Mouse (Mus musculus) liver, embryonic 15.5 days (tissue): Measurements from ENCODE around the gene Pde9a. TPM values are rescaled to one million over a fixed set of nuclear protein-coding genes. Genes with fewer than 3 reads are reported as not detected.

ENCODE experiments used
- ATAC-seq: fragments of 200-750 bp; cut with Nextera tagmentation; 2 replicates; pipeline ENCODE4 v1.8.0; 2017; ENCODE audit warnings: moderate number of reproducible peaks, mild to moderate bottlenecking, moderate library complexity; ENCODE audit not compliant: insufficient read depth
- H3K27ac ChIP-seq: fragments of 300-500 bp; sonication (generic); replicated peaks from 2 replicates; pipeline ENCODE4 v1.5.1; 2015; ENCODE audit warnings: mild to moderate bottlenecking, inconsistent platforms
- H3K27me3 ChIP-seq: fragments of 300-500 bp; sonication (generic); 2 replicates; pipeline ENCODE4 v1.6.1; 2015; ENCODE audit warnings: mild to moderate bottlenecking, inconsistent platforms
- H3K36me3 ChIP-seq: fragments of 300-500 bp; sonication (generic); replicated peaks from 2 replicates; pipeline ENCODE4 v1.6.1; 2015; ENCODE audit warnings: moderate library complexity, mild to moderate bottlenecking, inconsistent platforms
- H3K4me1 ChIP-seq: fragments of 300-500 bp; sonication (generic); replicated peaks from 2 replicates; pipeline ENCODE4 v1.6.1; 2015; ENCODE audit warnings: inconsistent platforms
- H3K4me2 ChIP-seq: fragments of 300-500 bp; sonication (generic); 2 replicates; pipeline ENCODE4 v1.6.1; 2015; ENCODE audit warnings: moderate library complexity, mild to moderate bottlenecking, inconsistent platforms
- H3K4me3 ChIP-seq: fragments of 300-500 bp; sonication (generic); replicated peaks from 2 replicates; pipeline ENCODE4 v1.5.1; 2015; ENCODE audit warnings: mild to moderate bottlenecking, inconsistent platforms
- H3K9ac ChIP-seq: fragments of 300-500 bp; sonication (generic); 2 replicates; pipeline ENCODE4 v1.6.1; 2015; ENCODE audit warnings: moderate library complexity, mild to moderate bottlenecking, inconsistent platforms
- H3K9me3 ChIP-seq: fragments of 300-500 bp; sonication (generic); replicated peaks from 2 replicates; pipeline ENCODE4 v1.6.1; 2016; ENCODE audit warnings: inconsistent platforms
- WGBS: fragments of 180-500 bp; shearing (Covaris S2); methylation state at CpG from one replicate; pipeline ENCODE4 v1.1.7; 2015; ENCODE audit warnings: mixed read lengths; ENCODE audit not compliant: insufficient replicate concordance; 5-methylcytosine and 5-hydroxymethylcytosine counted together
- polyA plus RNA-seq: library from polyadenylated mRNA; unstranded; fragments of >200 nt; fragmentation: Nextera tagmentation; extraction: Ambion mirVana; gene quantifications from 2 replicates; pipeline ENCODE4 v1.2.1, GENCODE M21; 2015

Gene Pde9a
- polyA plus RNA-seq, 1 experiment from 2014 or later, result 3.2 TPM

GRCm38 (mm10) chr17:31386766-31387275, 811 bp downstream of the Pde9a start:
- Histone ChIP-seq H3K9me3 (no peaks in the 10 kb centered on the region), H3K36me3 (no peaks in the 10 kb centered on the region), H3K27ac (no peak overlapping the region), H3K4me1 (peaks cover under 1% of the 10 kb centered on the region; the same call in 1 of the 2 replicates), H3K27me3 (peaks cover 48% of the 10 kb centered on the region), H3K4me3 (peak overlapping the region; percentile 55), H3K4me2 (peak overlapping the region; percentile 67), H3K9ac (0 out of 2 replicates have a peak overlapping the region, but pooled peaks have one; percentile 25)
- 15% methylated on average over 7 of the region's 7 CpGs for WGBS
- ATAC-seq, result no peak

DNA sequence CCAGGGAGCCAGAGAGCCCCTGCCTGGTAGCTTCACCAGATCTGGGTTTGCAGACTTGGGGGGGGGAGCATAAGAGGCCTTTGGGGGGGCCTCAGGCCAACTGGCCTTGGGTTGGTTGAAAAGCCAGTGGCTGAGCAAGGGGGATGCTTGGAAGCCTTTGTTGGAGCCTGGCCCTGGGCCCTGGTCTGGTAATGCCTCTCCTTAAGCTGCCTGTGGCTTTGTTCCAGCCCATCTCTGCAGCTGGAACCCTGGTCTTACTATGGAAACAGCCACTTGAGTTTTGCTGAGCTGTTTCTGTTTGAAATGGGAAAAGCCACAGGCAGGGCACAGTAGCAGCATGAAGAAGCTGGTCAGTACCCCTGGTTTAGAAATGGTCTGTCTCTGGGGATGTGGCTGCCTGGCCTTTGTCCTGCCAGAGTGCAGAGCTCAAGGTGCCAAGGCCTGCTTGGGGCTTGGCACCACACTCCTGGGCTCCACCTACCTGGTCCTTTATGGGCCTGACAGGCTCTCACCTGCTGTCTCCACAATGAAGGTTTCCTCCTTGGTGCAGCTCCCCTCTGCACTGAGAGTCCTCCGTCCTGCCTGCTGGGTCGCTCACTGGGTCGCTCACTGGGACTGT, 3.5 kb downstream of the Pde9a start:
- Histone ChIP-seq H3K4me2 (no peak overlapping the region), H3K9me3 (no peaks in the 10 kb centered on the region), H3K27me3 (peaks cover 41% of the 10 kb centered on the region), H3K9ac (no peak overlapping the region), H3K27ac (no peak overlapping the region), H3K4me1 (peaks cover 4% of the 10 kb centered on the region; the same call in 1 of the 2 replicates), H3K4me3 (no peak overlapping the region), H3K36me3 (no peaks in the 10 kb centered on the region)
- ATAC-seq, result no peak
- 68% methylated on average over 3 of the region's 3 CpGs for WGBS

DNA sequence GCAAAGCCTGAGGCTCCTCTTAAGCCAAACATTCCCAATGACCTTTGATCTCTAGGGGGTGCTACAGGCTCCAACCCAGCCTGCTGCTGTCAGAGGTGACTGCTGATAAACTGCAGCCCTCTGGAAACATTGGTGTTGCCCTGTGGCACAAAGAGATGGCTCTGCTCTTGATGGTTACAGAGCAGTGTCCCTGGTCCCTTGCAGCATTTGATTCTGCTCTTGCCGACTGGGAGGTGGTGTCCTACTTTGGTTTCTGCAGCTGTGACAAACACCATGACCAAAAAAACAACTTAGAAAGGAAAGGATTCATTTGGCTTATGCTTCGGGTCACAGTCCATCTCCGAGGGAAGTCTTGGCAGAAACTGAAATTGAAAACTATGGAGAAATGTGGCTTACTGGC, 5.5 kb downstream of the Pde9a start:
- Histone ChIP-seq H3K4me3 (no peak overlapping the region), H3K27me3 (peaks cover 22% of the 10 kb centered on the region), H3K4me1 (peaks cover 4% of the 10 kb centered on the region; the same call in 1 of the 2 replicates), H3K27ac (no peak overlapping the region), H3K9ac (no peak overlapping the region), H3K36me3 (no peaks in the 10 kb centered on the region), H3K4me2 (no peak overlapping the region), H3K9me3 (no peaks in the 10 kb centered on the region)
- ATAC-seq, result no peak
- 32% methylated on average over 3 of the region's 3 CpGs for WGBS

GRCm38 (mm10) chr17:31392041-31392440, 6.0 kb downstream of the Pde9a start:
- no peak for ATAC-seq
- H3K27ac ChIP-seq, result no peak overlapping the region
- peaks cover 4% of the 10 kb centered on the region; the same call in 1 of the 2 replicates for H3K4me1 ChIP-seq
- no peaks in the 10 kb centered on the region for H3K9me3 ChIP-seq
- H3K4me2 ChIP-seq, result no peak overlapping the region
- no peak overlapping the region for H3K4me3 ChIP-seq
- peaks cover 16% of the 10 kb centered on the region for H3K27me3 ChIP-seq
- WGBS, result 57% methylated on average over 5 of the region's 5 CpGs
- no peaks in the 10 kb centered on the region for H3K36me3 ChIP-seq
- H3K9ac ChIP-seq, result no peak overlapping the region

- 18% methylated on average over 2 of the region's 2 CpGs for WGBS
- no peak for ATAC-seq
- Histone ChIP-seq H3K4me1 (peaks cover 4% of the 10 kb centered on the region; the same call in 1 of the 2 replicates), H3K4me3 (no peak overlapping the region), H3K27ac (no peak overlapping the region), H3K4me2 (no peak overlapping the region), H3K36me3 (no peaks in the 10 kb centered on the region), H3K9me3 (no peaks in the 10 kb centered on the region), H3K27me3 (peaks cover under 1% of the 10 kb centered on the region; the same call in 1 of the 2 replicates), H3K9ac (no peak overlapping the region)
These were observed 7.8 kb downstream of the Pde9a start for GRCm38 (mm10) chr17:31393811-31394210.

DNA sequence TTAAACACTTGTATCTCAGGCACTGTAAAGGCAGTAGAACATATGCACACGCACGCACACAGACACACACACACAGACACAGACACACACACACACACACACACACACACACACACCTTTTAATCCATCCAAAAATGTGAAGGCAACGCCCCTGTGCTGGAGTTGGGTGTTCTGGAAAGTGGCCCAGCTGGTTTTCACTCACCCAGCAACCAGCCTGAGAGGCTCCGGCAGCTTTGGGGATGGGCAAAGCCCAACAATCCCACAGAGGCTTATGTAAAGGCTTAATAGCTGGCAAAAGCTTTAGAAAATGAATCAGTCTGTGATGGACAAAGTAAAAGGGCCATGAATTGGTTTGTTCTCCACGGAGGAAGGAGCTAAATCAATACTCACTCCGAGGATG, 14.3 kb downstream of the Pde9a start:
- Histone ChIP-seq H3K4me2 (no peak overlapping the region), H3K27ac (no peak overlapping the region), H3K36me3 (no peaks in the 10 kb centered on the region), H3K4me3 (no peak overlapping the region), H3K27me3 (no peaks in the 10 kb centered on the region), H3K4me1 (no peaks in the 10 kb centered on the region), H3K9ac (no peak overlapping the region), H3K9me3 (no peaks in the 10 kb centered on the region)
- no peak for ATAC-seq
- WGBS, result 72% methylated on average over 6 of the region's 6 CpGs

DNA sequence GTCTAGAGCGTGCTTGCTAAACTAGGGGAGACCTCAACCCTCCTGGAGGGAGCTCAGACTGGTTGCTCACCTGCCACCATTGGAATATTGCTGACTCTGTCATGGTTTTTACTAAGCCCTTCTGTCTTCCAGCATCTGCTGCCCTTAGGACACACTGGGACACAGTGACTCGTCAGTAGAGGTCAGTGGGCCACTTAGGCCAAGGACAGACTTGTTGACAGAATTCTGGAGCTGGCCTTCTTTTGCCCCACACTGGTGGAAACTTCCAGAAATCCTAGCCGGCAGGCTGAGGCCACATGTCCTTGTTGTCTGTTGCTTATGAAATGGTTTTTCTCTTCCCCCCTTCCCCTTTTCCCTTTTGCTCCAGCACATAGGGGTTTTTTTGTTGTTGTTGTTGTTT, 15.2 kb downstream of the Pde9a start:
- no peaks in the 10 kb centered on the region for H3K36me3 ChIP-seq
- WGBS, result 63% methylated on average over 3 of the region's 3 CpGs
- ATAC-seq, result no peak

GRCm38 (mm10) chr17:31402713-31403112, 16.7 kb downstream of the Pde9a start:
- Histone ChIP-seq H3K27me3 (no peaks in the 10 kb centered on the region), H3K27ac (no peak overlapping the region)
- 70% methylated on average over 8 of the region's 8 CpGs for WGBS

More for the DNA sequence above, 15.2 kb downstream of the Pde9a start:
- Histone ChIP-seq H3K4me3 (no peak overlapping the region), H3K27ac (no peak overlapping the region), H3K4me1 (no peaks in the 10 kb centered on the region), H3K4me2 (no peak overlapping the region), H3K9me3 (no peaks in the 10 kb centered on the region), H3K9ac (no peak overlapping the region), H3K27me3 (no peaks in the 10 kb centered on the region)

GRCm38 (mm10) chr17:31405694-31406227, 19.8 kb downstream of the Pde9a start:
- H3K4me1 ChIP-seq, result no peaks in the 10 kb centered on the region
- ATAC-seq, result no peak
- WGBS, result 38% methylated on average over 6 of the region's 6 CpGs

More at GRCm38 (mm10) chr17:31402713-31403112, 16.7 kb downstream of the Pde9a start:
- H3K36me3 ChIP-seq, result no peaks in the 10 kb centered on the region
- no peak overlapping the region for H3K9ac ChIP-seq
- no peak for ATAC-seq
- no peaks in the 10 kb centered on the region for H3K4me1 ChIP-seq
- no peak overlapping the region for H3K4me3 ChIP-seq
- H3K4me2 ChIP-seq, result no peak overlapping the region
- H3K9me3 ChIP-seq, result no peaks in the 10 kb centered on the region

GRCm38 (mm10) chr17:31409741-31410350, 23.8 kb downstream of the Pde9a start:
- Histone ChIP-seq H3K4me2 (no peak overlapping the region), H3K27me3 (no peaks in the 10 kb centered on the region)

More at GRCm38 (mm10) chr17:31405694-31406227, 19.8 kb downstream of the Pde9a start:
- no peak overlapping the region for H3K27ac ChIP-seq
- no peak overlapping the region for H3K4me2 ChIP-seq
- H3K36me3 ChIP-seq, result no peaks in the 10 kb centered on the region
- no peaks in the 10 kb centered on the region for H3K9me3 ChIP-seq
- no peak overlapping the region for H3K4me3 ChIP-seq
- H3K27me3 ChIP-seq, result no peaks in the 10 kb centered on the region
- no peak overlapping the region for H3K9ac ChIP-seq

DNA sequence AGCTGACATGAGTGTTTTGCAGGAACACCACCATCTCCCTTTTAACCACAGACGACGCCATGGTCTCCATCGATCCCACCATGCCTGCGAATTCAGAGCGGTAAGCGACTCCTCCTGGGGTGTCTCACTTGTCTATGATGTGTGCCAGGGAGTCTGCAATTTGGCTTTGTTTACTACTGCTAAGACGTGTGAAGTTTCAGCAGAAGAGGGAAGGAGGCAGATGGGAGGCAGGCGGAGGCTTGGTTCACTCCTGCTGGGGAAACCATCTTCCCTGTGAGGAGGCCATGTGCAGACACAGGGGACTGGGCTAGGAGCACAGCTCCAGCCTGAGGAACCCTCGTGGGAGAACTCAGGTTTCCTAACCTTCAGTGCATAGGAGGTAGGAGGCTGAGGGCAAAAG, 29.2 kb downstream of the Pde9a start:
- no peak overlapping the region for H3K9ac ChIP-seq
- H3K9me3 ChIP-seq, result no peaks in the 10 kb centered on the region
- H3K27me3 ChIP-seq, result no peaks in the 10 kb centered on the region
- no peaks in the 10 kb centered on the region for H3K4me1 ChIP-seq
- H3K4me2 ChIP-seq, result no peak overlapping the region
- H3K4me3 ChIP-seq, result no peak overlapping the region
- 56% methylated on average over 9 of the region's 9 CpGs for WGBS
- no peak for ATAC-seq
- H3K27ac ChIP-seq, result no peak overlapping the region
- no peaks in the 10 kb centered on the region for H3K36me3 ChIP-seq

More at GRCm38 (mm10) chr17:31409741-31410350, 23.8 kb downstream of the Pde9a start:
- Histone ChIP-seq H3K9me3 (no peaks in the 10 kb centered on the region), H3K9ac (no peak overlapping the region), H3K27ac (no peak overlapping the region), H3K4me3 (no peak overlapping the region), H3K4me1 (no peaks in the 10 kb centered on the region), H3K36me3 (no peaks in the 10 kb centered on the region)
- no peak for ATAC-seq
- 28% methylated on average over 10 of the region's 10 CpGs for WGBS
